Mouse (Mus musculus) retina, embryonic 14.5 days (tissue): ENCODE data around the gene Arhgap45.

Experiments
- DNase-seq: peaks from one replicate; pipeline ENCODE4 v3.0.0-alpha.2; 2015; ENCODE audit warnings: low spot score

The Arhgap45 gene

GRCm38 (mm10) chr10:80056976-80057682, 40.7 kb downstream of the Arhgap45 start:
- no peak for DNase-seq

DNA sequence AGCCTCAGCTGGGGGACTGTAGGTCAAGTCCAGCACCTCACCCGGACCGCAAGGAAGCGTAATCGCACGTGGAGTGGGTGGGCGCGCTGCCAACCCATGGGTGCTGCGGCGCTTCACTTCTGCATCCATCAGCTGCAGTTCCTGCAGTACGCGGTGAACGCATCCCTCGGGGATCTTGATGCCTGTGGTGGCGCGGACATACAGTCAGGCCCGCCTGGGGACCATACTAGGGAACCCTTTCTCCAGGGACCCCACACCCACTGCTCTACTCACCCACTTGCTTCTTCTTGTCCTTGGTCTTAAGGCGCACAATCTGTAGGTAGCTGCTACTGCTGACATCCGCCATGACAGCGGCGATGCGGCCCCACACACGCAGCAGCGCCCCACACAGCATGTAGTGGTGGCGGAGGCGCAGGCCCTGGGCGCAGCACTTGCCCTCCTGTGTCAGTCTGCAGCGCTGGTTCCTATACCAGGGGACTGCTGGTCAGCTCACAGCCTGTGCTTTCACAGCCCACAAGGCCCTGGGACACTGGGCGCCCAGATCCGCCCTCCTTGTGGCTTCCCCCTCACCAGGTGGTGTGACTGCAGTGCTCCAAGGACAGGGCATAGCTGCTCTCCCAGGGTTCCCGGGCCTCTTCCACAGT, 41.4 kb downstream of the Arhgap45 start:
- no peak for DNase-seq

GRCm38 (mm10) chr10:80063104-80063503, 46.7 kb downstream of the Arhgap45 start:
- DNase-seq: no peak

- DNase-seq: no peak
Observed at GRCm38 (mm10) chr10:80063877-80064650, 47.6 kb downstream of the Arhgap45 start.

GRCm38 (mm10) chr10:80069251-80069650, 52.8 kb downstream of the Arhgap45 start:
- no peak for DNase-seq

DNA sequence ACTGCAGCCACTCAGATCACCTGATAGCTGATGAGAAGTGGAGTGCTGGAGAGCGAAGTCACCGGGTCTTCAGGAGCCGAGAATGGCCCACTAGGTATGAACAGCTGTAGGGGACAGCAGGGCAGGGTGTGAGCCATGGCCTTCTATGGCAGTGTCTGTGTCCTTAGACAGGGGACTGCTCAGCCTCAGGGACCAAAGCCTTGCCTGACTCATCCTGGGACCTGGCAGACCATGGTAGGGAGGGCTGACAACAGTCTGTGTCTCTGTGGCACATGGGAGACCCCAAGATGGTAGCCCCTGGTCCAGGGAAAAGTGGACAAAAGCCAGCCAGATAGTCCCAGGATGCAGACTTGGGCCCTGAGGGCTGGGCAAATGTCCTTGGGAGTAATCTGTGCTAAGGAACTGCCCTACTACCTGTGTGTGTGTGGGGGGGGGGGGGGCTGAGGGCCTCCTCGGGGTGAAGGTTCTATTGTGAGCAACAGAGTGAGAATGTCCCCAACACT, 53.5 kb downstream of the Arhgap45 start:
- no peak for DNase-seq

- no peak for DNase-seq
Observed at GRCm38 (mm10) chr10:80070837-80071515, 54.5 kb downstream of the Arhgap45 start.

GRCm38 (mm10) chr10:80071516-80071900, 55.1 kb downstream of the Arhgap45 start:
- no peak for DNase-seq

- DNase-seq: no peak
Observed at GRCm38 (mm10) chr10:80072623-80073489, 56.4 kb downstream of the Arhgap45 start.

DNA sequence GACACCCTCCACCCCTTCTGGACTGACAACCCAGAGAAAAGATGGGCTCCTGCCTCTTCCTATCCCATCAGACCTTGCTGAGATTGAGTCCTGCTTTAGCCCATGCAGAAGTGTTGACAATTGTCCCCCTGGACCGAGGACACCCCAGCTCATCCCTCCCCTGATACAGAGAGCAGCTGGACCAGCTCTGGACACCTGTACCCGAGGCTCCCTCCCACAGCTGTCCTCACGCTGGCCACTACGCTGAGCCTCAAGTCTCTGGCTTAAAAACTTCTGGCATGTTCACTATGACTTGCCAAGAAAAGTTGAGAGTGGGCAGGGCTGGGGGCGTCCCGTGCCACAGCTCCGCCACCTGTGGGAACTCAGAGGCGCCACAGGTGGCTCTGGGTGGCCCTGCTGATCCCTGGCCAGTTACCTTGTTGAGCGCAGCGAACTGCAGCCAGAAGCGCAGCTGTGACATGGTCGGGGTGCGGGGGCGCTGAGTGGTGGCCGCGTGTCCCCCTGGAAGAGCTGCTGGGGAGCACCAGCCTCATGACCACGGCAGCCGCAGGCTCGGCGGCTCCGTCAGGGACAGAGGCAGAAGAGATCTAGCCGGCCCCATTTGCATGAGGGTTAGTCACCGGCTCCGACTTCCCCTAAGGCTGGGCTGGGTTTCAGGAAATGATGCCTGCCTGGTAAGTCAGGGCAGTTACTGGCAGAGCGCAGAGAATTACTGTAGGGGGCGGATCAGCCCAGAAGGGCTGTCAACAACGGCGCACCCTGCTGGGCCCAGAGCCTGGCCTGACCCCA, 58.6 kb downstream of the Arhgap45 start:
- DNase-seq: peak; percentile 33

DNA sequence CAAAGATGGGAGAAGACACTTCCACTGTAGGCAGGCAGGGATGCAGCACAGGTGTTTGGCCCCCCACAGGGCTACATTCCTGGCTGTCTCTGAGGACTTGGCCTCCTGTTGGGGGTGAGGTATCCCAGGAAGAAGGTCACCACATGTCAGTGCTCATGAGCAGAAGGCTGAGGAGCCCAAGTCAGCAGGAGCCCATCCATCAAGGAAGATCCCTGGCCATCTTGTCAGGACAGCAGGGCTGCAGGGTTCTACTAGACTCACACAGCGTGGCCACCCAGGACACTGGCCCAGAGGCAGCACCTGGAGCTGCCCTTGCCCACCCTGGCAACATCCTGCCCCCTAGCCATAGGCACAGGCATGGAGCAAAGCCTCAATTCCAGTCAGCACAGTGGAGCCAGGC, 59.5 kb downstream of the Arhgap45 start:
- no peak for DNase-seq

- DNase-seq: no peak
Observed at GRCm38 (mm10) chr10:80076386-80076785, 59.9 kb downstream of the Arhgap45 start.

DNA sequence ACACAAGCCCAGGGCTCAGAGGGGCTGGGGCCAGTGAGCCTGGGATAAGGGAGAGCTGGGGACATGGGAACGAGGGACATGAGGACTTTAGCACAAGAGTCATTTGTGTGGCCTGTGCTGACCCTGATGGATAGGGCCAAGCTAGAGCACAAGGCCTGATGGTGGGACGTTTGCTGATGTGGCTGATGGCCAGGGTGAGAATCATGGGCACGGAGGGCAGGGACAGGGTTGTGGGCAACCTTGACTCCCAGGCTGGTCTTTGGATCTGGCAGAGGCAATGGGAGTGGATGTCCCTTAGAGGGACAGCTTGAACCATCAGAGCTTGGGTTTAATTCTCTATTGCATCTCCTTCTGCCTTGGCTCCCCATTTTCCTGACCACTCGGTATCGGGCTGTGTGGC, 60.9 kb downstream of the Arhgap45 start:
- no peak for DNase-seq

- DNase-seq: no peak
Observed at GRCm38 (mm10) chr10:80078366-80078765, 61.9 kb downstream of the Arhgap45 start.

GRCm38 (mm10) chr10:80080396-80081070, 64.1 kb downstream of the Arhgap45 start:
- DNase-seq: no peak
